Mouse (Mus musculus) bone marrow macrophage, adult 2 months (primary cell): Measurements from ENCODE around the gene Edem1.

ENCODE experiments used
- CTCF ChIP-seq: IDR thresholded peaks from 2 replicates; pipeline ENCODE4 v1.5.1; 2012; ENCODE audit warnings: low read depth, mild to moderate bottlenecking, low read length, moderate library complexity
- POLR2A ChIP-seq: IDR thresholded peaks from 2 replicates; pipeline ENCODE4 v1.6.1; 2012; ENCODE audit warnings: mild to moderate bottlenecking, low read depth, low read length, borderline replicate concordance

DNA sequence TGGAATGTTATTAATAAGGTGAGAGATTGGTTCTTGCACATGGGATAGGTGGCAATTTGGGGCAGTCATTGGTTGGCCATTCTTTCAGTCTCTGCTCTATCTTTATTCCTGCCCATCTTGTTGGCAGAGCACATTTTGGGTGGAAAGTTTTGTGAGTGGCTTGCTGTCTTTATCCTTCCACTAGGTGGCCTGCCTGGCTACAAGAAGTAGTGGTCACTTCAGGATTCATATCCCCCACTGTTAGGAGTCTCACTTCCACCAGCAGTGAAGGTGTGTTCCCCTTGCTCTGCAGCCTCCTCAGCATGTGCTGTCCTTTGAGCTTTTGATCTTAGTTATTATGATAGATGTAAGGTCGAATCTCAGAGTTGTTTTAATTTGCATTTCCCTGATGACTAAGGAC is 19.7 kb upstream of the Edem1 start:
- peak; percentile 14; the same call in 1 of the 2 replicates for TF ChIP-seq CTCF
- no peak for TF ChIP-seq POLR2A
